Mouse (Mus musculus): ENCODE data around the gene Fggy. TPM values are rescaled to one million over a fixed set of nuclear protein-coding genes. Genes with fewer than 3 reads are reported as not detected.

Fggy gene
- polyA plus RNA-seq, 1 experiment from 2014 or later: 5.3 TPM

DNA sequence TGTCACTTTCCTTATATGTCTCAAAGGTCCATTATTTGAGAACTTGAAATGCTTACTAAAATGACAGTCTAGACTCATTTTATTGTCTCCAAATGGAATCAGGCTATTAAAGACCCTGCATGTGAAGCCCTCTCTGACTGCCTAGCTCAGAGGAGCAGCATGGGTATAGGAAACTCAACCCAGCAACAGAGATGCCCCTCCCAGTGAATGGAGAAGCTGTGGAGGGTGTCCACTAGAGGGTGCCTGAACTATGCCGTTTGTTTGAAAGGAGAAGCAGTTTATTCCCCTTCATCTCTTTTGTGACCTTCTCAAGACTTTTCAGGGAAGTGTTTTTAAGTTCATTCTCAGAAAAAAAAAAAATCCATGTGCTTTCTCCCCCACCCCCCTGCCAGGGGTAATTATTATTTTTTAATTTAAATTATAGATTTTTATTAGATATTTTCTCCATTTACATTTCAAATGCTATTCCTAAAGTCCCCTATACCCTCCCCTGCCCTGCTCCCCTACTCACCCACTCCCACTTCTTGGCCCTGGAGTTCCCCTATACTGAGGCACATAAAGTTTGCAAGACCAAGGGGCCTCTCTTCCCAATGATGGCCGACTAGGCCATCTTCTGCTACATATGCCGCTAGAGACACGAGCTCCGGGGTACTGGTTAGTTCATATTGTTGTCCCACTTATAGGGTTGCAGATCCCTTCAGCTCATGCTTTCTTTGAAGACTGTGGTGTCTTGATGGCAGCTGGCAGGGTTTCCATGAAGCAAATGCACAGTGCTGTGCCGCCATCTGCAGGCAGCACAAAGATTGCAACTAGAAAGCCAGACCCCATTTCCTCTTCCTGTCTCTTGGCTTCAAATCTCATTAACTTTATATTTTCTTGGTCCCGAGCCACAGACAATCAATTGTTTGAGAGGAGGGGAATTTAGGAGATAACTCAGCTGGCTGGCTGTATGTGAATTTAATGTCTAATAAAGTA is 367.2 kb downstream of the Fggy start:
- TF ChIP-seq EP300 (optimal IDR thresholded peaks at IDR 0.05) (no peak), CTCF (IDR thresholded peaks at IDR 0.05; ENCODE audit: low read depth) (peak; percentile 95)
- DNase-seq (ENCODE audit: low spot score) (peak; percentile 82), ATAC-seq (ENCODE audit: low FRiP score, low TSS enrichment) (peak; percentile 38; the same call in 1 of the 2 replicates)
- no peak overlapping the region for H3K4me3 ChIP-seq (ENCODE audit: low read depth, low read length)
- H3K9ac ChIP-seq (ENCODE audit: low read length): no peak overlapping the region
- H3K27ac ChIP-seq (replicated peaks): no peak overlapping the region
- H3K27me3 ChIP-seq (ENCODE audit: control insufficient read depth, insufficient read depth, low read length): no peaks in the 10 kb centered on the region
- H3K36me3 ChIP-seq (ENCODE audit: control insufficient read depth, insufficient read depth, low read length): no peaks in the 10 kb centered on the region
- no peak overlapping the region for H3K4me2 ChIP-seq (replicated peaks; ENCODE audit: low read depth)
- no peaks in the 10 kb centered on the region for H3K4me1 ChIP-seq (replicated peaks; ENCODE audit: control insufficient read depth, insufficient read depth)
- no peaks in the 10 kb centered on the region for H3K9me3 ChIP-seq (ENCODE audit: control insufficient read depth, low read length)
- WGBS: 11% methylated on average over 7 of the region's 7 CpGs

- Histone ChIP-seq H3K4me1 (replicated peaks; ENCODE audit: control insufficient read depth, insufficient read depth) (no peaks in the 10 kb centered on the region), H3K27me3 (ENCODE audit: control insufficient read depth, insufficient read depth, low read length) (no peaks in the 10 kb centered on the region), H3K4me2 (replicated peaks; ENCODE audit: low read depth) (no peak overlapping the region), H3K4me3 (ENCODE audit: low read depth, low read length) (no peak overlapping the region), H3K36me3 (ENCODE audit: control insufficient read depth, insufficient read depth, low read length) (no peaks in the 10 kb centered on the region), H3K9me3 (ENCODE audit: control insufficient read depth, low read length) (no peaks in the 10 kb centered on the region), H3K27ac (replicated peaks) (no peak overlapping the region), H3K9ac (ENCODE audit: low read length) (no peak overlapping the region)
- 85% methylated on average over 1 of the region's 1 CpGs for WGBS
- ATAC-seq (ENCODE audit: low FRiP score, low TSS enrichment) (no peak), DNase-seq (ENCODE audit: low spot score) (no peak)
- TF ChIP-seq EP300 (optimal IDR thresholded peaks at IDR 0.05): no peak
- TF ChIP-seq CTCF (IDR thresholded peaks at IDR 0.05; ENCODE audit: low read depth): no peak
These were observed 371.5 kb downstream of the Fggy start for GRCm38 (mm10) chr4:95928846-95929245.

GRCm38 (mm10) chr4:95929936-95930335 is 372.6 kb downstream of the Fggy start:
- TF ChIP-seq EP300 (optimal IDR thresholded peaks at IDR 0.05) (no peak), CTCF (IDR thresholded peaks at IDR 0.05; ENCODE audit: low read depth) (no peak)
- Histone ChIP-seq H3K4me2 (replicated peaks; ENCODE audit: low read depth) (no peak overlapping the region), H3K4me3 (ENCODE audit: low read depth, low read length) (no peak overlapping the region), H3K27ac (replicated peaks) (no peak overlapping the region), H3K27me3 (ENCODE audit: control insufficient read depth, insufficient read depth, low read length) (no peaks in the 10 kb centered on the region), H3K36me3 (ENCODE audit: control insufficient read depth, insufficient read depth, low read length) (no peaks in the 10 kb centered on the region), H3K9ac (ENCODE audit: low read length) (no peak overlapping the region), H3K9me3 (ENCODE audit: control insufficient read depth, low read length) (no peaks in the 10 kb centered on the region), H3K4me1 (replicated peaks; ENCODE audit: control insufficient read depth, insufficient read depth) (no peaks in the 10 kb centered on the region)
- 93% methylated on average over 1 of the region's 1 CpGs for WGBS
- DNase-seq (ENCODE audit: low spot score) (no peak), ATAC-seq (ENCODE audit: low FRiP score, low TSS enrichment) (no peak)

DNA sequence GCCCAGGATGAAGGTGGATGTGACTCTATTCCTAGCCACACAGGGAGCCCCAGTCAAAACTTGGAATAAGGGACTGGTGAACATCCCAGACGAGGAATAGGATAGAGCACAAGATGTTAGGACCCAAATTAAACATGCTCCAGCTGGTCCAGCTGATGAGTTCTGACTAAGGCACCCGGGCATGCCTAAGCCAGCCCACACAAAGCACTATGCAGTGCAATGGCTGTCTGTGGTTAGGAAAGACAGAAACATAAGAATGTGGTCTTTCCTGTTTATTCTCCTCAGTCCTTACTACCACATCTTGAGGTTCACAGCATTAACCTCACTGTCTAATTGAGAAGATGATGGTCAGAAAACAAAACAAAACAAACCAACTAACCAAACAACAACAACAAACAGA is 374.0 kb downstream of the Fggy start:
- ATAC-seq (ENCODE audit: low FRiP score, low TSS enrichment) (no peak; the same call in 1 of the 2 replicates), DNase-seq (ENCODE audit: low spot score) (no peak)

GRCm38 (mm10) chr4:95933801-95934356 is 376.6 kb downstream of the Fggy start:
- WGBS: 77% methylated on average over 9 of the region's 9 CpGs
- no peak for ATAC-seq (ENCODE audit: low FRiP score, low TSS enrichment)
- H3K4me2 ChIP-seq (replicated peaks; ENCODE audit: low read depth): no peak overlapping the region

More for the DNA sequence above, 374.0 kb downstream of the Fggy start:
- TF ChIP-seq EP300 (optimal IDR thresholded peaks at IDR 0.05): no peak
- TF ChIP-seq CTCF (IDR thresholded peaks at IDR 0.05; ENCODE audit: low read depth): no peak
- no peak overlapping the region for H3K27ac ChIP-seq (replicated peaks)
- H3K4me1 ChIP-seq (replicated peaks; ENCODE audit: control insufficient read depth, insufficient read depth): no peaks in the 10 kb centered on the region
- no peak overlapping the region for H3K4me3 ChIP-seq (ENCODE audit: low read depth, low read length)
- no peaks in the 10 kb centered on the region for H3K27me3 ChIP-seq (ENCODE audit: control insufficient read depth, insufficient read depth, low read length)
- H3K36me3 ChIP-seq (ENCODE audit: control insufficient read depth, insufficient read depth, low read length): no peaks in the 10 kb centered on the region
- H3K4me2 ChIP-seq (replicated peaks; ENCODE audit: low read depth): no peak overlapping the region
- WGBS: 48% methylated on average over 2 of the region's 2 CpGs
- H3K9me3 ChIP-seq (ENCODE audit: control insufficient read depth, low read length): no peaks in the 10 kb centered on the region
- H3K9ac ChIP-seq (ENCODE audit: low read length): no peak overlapping the region

More at GRCm38 (mm10) chr4:95933801-95934356, 376.6 kb downstream of the Fggy start:
- no peaks in the 10 kb centered on the region for H3K4me1 ChIP-seq (replicated peaks; ENCODE audit: control insufficient read depth, insufficient read depth)
- no peak for TF ChIP-seq EP300 (optimal IDR thresholded peaks at IDR 0.05)
- no peak for TF ChIP-seq CTCF (IDR thresholded peaks at IDR 0.05; ENCODE audit: low read depth)
- no peak overlapping the region for H3K9ac ChIP-seq (ENCODE audit: low read length)
- H3K27me3 ChIP-seq (ENCODE audit: control insufficient read depth, insufficient read depth, low read length): no peaks in the 10 kb centered on the region
- no peak overlapping the region for H3K27ac ChIP-seq (replicated peaks)
- no peaks in the 10 kb centered on the region for H3K36me3 ChIP-seq (ENCODE audit: control insufficient read depth, insufficient read depth, low read length)
- DNase-seq (ENCODE audit: low spot score): no peak
- H3K9me3 ChIP-seq (ENCODE audit: control insufficient read depth, low read length): no peaks in the 10 kb centered on the region
- H3K4me3 ChIP-seq (ENCODE audit: low read depth, low read length): no peak overlapping the region
